Mouse (Mus musculus) frontal cortex, postnatal 25 days (tissue): Measurements from ENCODE around the gene Bmpr1b.
A peak's percentile ranks its signal among the peaks of the same experiment; 100 is the strongest.

ENCODE experiments used
- DNase-seq, 2 experiments: peaks; one replicate each; pipeline ENCODE4 v3.0.0; 2022; ENCODE audit warnings: low spot score in 2 of 2

The Bmpr1b gene

GRCm38 (mm10) chr3:141905903-141906623, 263.2 kb downstream of the Bmpr1b start:
- DNase-seq = no peak

- no peak for DNase-seq
Measured at GRCm38 (mm10) chr3:141900361-141900760, 268.9 kb downstream of the Bmpr1b start.

- DNase-seq = no peak
Measured at GRCm38 (mm10) chr3:141899521-141899920, 269.7 kb downstream of the Bmpr1b start.

- no peak for DNase-seq
Measured at GRCm38 (mm10) chr3:141897698-141898097, 271.5 kb downstream of the Bmpr1b start.

- DNase-seq = no peak
Measured at GRCm38 (mm10) chr3:141896870-141897554, 272.2 kb downstream of the Bmpr1b start.

- DNase-seq = no peak
Measured at GRCm38 (mm10) chr3:141895096-141895495, 274.1 kb downstream of the Bmpr1b start.

- no peak for DNase-seq
Measured at GRCm38 (mm10) chr3:141890668-141891067, 278.6 kb downstream of the Bmpr1b start.

- no peak for DNase-seq
Measured at GRCm38 (mm10) chr3:141887476-141888274, 281.6 kb downstream of the Bmpr1b start.

GRCm38 (mm10) chr3:141884190-141884589, 285.0 kb downstream of the Bmpr1b start:
- DNase-seq = no peak

GRCm38 (mm10) chr3:141882496-141882895, 286.7 kb downstream of the Bmpr1b start:
- no peak for DNase-seq

- DNase-seq = no peak
Measured at GRCm38 (mm10) chr3:141872337-141873042, 296.7 kb downstream of the Bmpr1b start.

GRCm38 (mm10) chr3:141871805-141872204, 297.4 kb downstream of the Bmpr1b start:
- no peak for DNase-seq

- DNase-seq = peak; percentile 20 to 63
Measured at GRCm38 (mm10) chr3:141862816-141863461, 306.3 kb downstream of the Bmpr1b start.

- no peak for DNase-seq
Measured at GRCm38 (mm10) chr3:141857123-141857522, 312.1 kb downstream of the Bmpr1b start.

- DNase-seq = no peak
Measured at GRCm38 (mm10) chr3:141854339-141854738, 314.9 kb downstream of the Bmpr1b start.

GRCm38 (mm10) chr3:141850141-141850540, 319.1 kb downstream of the Bmpr1b start:
- DNase-seq = no peak

GRCm38 (mm10) chr3:141849206-141849605, 320.0 kb downstream of the Bmpr1b start:
- DNase-seq = no peak

GRCm38 (mm10) chr3:141838864-141839263, 330.4 kb downstream of the Bmpr1b start:
- no peak for DNase-seq

- peak; percentile 48 to 63 for DNase-seq
Measured at GRCm38 (mm10) chr3:141831135-141831534, 338.1 kb downstream of the Bmpr1b start.

- no peak for DNase-seq
Measured at GRCm38 (mm10) chr3:141828301-141828700, 340.9 kb downstream of the Bmpr1b start.

- peak in 1 of 2 experiments; percentile 12 for DNase-seq
Measured at GRCm38 (mm10) chr3:141819331-141819941, 349.8 kb downstream of the Bmpr1b start.
